Mouse (Mus musculus): ENCODE data around the gene Camk2g.
A peak's percentile ranks its signal among the peaks of the same experiment; 100 is the strongest.
"Not testable (repeated sequence)": the region's sequence is repeated elsewhere in the genome, so short reads cannot be mapped to it uniquely, and the experiment has no call there.

Camk2g gene

GRCm38 (mm10) chr14:20738511-20738910 is 55.4 kb downstream of the Camk2g start:
- DNase-seq (ENCODE audit: low read depth, low spot score), result no peak

- DNase-seq (ENCODE audit: low read depth, low spot score), result no peak
These were observed 56.6 kb downstream of the Camk2g start for GRCm38 (mm10) chr14:20737306-20737705.

GRCm38 (mm10) chr14:20735892-20736390 is 57.9 kb downstream of the Camk2g start:
- DNase-seq (ENCODE audit: low read depth, low spot score), result no peak

GRCm38 (mm10) chr14:20735052-20735451 is 58.8 kb downstream of the Camk2g start:
- no peak for DNase-seq (ENCODE audit: low read depth, low spot score)

GRCm38 (mm10) chr14:20733952-20734774 is 59.7 kb downstream of the Camk2g start, which contains the start of gene Ndst2:
Gene Ndst2 (minus strand): TSS chr14:20734562.
- peak; percentile 88 for DNase-seq (ENCODE audit: low read depth, low spot score)

- no peak for DNase-seq (ENCODE audit: low read depth, low spot score)
These were observed 60.6 kb downstream of the Camk2g start for GRCm38 (mm10) chr14:20733041-20733951.

GRCm38 (mm10) chr14:20730853-20731602 is 62.9 kb downstream of the Camk2g start:
- DNase-seq (ENCODE audit: low read depth, low spot score), result no peak

GRCm38 (mm10) chr14:20729871-20730270 is 64.0 kb downstream of the Camk2g start:
- DNase-seq (ENCODE audit: low read depth, low spot score), result no peak

GRCm38 (mm10) chr14:20725660-20726339 is 68.1 kb downstream of the Camk2g start:
- no peak for DNase-seq (ENCODE audit: low read depth, low spot score)

GRCm38 (mm10) chr14:20724043-20724442 is 69.8 kb downstream of the Camk2g start:
- DNase-seq (ENCODE audit: low read depth, low spot score), result no peak

- DNase-seq (ENCODE audit: low read depth, low spot score), result no peak
These were observed 70.9 kb downstream of the Camk2g start for GRCm38 (mm10) chr14:20723006-20723405.

GRCm38 (mm10) chr14:20721371-20721770 is 72.5 kb downstream of the Camk2g start:
- DNase-seq (ENCODE audit: low read depth, low spot score), result no peak

- DNase-seq (ENCODE audit: low read depth, low spot score), result no peak
These were observed 74.1 kb downstream of the Camk2g start for GRCm38 (mm10) chr14:20719767-20720166.

- no peak for DNase-seq (ENCODE audit: low read depth, low spot score)
These were observed 75.4 kb downstream of the Camk2g start for GRCm38 (mm10) chr14:20718443-20718842.

- no peak for DNase-seq (ENCODE audit: low read depth, low spot score)
These were observed 80.1 kb downstream of the Camk2g start for GRCm38 (mm10) chr14:20713832-20714231.

GRCm38 (mm10) chr14:20708239-20708638 is 85.6 kb downstream of the Camk2g start:
- no peak for DNase-seq (ENCODE audit: low read depth, low spot score)

- peak; percentile 78 for DNase-seq (ENCODE audit: low read depth, low spot score)
These were observed 86.4 kb downstream of the Camk2g start, which contains the start of gene Zswim8 for GRCm38 (mm10) chr14:20707201-20708190. Gene Zswim8 (plus strand): TSS chr14:20707552.

- DNase-seq (ENCODE audit: low read depth, low spot score), result not testable (repeated sequence)
These were observed 90.4 kb downstream of the Camk2g start for GRCm38 (mm10) chr14:20703461-20703860.

GRCm38 (mm10) chr14:20702741-20703381 is 91.0 kb downstream of the Camk2g start, which contains the start of gene Chchd1:
Gene Chchd1 (plus strand): TSS chr14:20703006.
- DNase-seq (ENCODE audit: low read depth, low spot score), result peak; percentile 85
